Mouse (Mus musculus): ENCODE data around the gene Gm4969.

The Gm4969 gene

GRCm38 (mm10) chr7:19094471-19094825, 23.7 kb downstream of the Gm4969 start, which contains the start of gene Six5:
Gene Six5 (plus strand): TSS chr7:19094594.
- no peak for DNase-seq (ENCODE audit: extremely low read depth, low read depth, low spot score)

- DNase-seq (ENCODE audit: extremely low read depth, low read depth, low spot score): no peak
Observed at GRCm38 (mm10) chr7:19093537-19094385, 24.4 kb downstream of the Gm4969 start.

GRCm38 (mm10) chr7:19093174-19093521, 25.0 kb downstream of the Gm4969 start:
- DNase-seq (ENCODE audit: extremely low read depth, low read depth, low spot score): no peak

GRCm38 (mm10) chr7:19092381-19093173, 25.6 kb downstream of the Gm4969 start:
- no peak for DNase-seq (ENCODE audit: extremely low read depth, low read depth, low spot score)

GRCm38 (mm10) chr7:19091913-19092312, 26.3 kb downstream of the Gm4969 start:
- DNase-seq (ENCODE audit: extremely low read depth, low read depth, low spot score): no peak

GRCm38 (mm10) chr7:19088813-19089212, 29.4 kb downstream of the Gm4969 start:
- no peak for DNase-seq (ENCODE audit: extremely low read depth, low read depth, low spot score)

- DNase-seq (ENCODE audit: extremely low read depth, low read depth, low spot score): no peak
Observed at GRCm38 (mm10) chr7:19086760-19087159, 31.4 kb downstream of the Gm4969 start.

- no peak for DNase-seq (ENCODE audit: extremely low read depth, low read depth, low spot score)
Observed at GRCm38 (mm10) chr7:19086042-19086441, 32.1 kb downstream of the Gm4969 start.

- no peak for DNase-seq (ENCODE audit: extremely low read depth, low read depth, low spot score)
Observed at GRCm38 (mm10) chr7:19085495-19085894, 32.7 kb downstream of the Gm4969 start.

- no peak for DNase-seq (ENCODE audit: extremely low read depth, low read depth, low spot score)
Observed at GRCm38 (mm10) chr7:19084921-19085473, 33.2 kb downstream of the Gm4969 start.

GRCm38 (mm10) chr7:19084277-19084771, 33.8 kb downstream of the Gm4969 start:
- no peak for DNase-seq (ENCODE audit: extremely low read depth, low read depth, low spot score)

GRCm38 (mm10) chr7:19083701-19084100, 34.5 kb downstream of the Gm4969 start, which contains the start of gene Dmpk:
Gene Dmpk (plus strand): TSS chr7:19083849.
- DNase-seq (ENCODE audit: extremely low read depth, low read depth, low spot score): no peak

- DNase-seq (ENCODE audit: extremely low read depth, low read depth, low spot score): no peak
Observed at GRCm38 (mm10) chr7:19083096-19083495, 35.1 kb downstream of the Gm4969 start.

- no peak for DNase-seq (ENCODE audit: extremely low read depth, low read depth, low spot score)
Observed at GRCm38 (mm10) chr7:19082171-19082570, 36.0 kb downstream of the Gm4969 start.

GRCm38 (mm10) chr7:19080451-19080950, 37.7 kb downstream of the Gm4969 start:
- DNase-seq (ENCODE audit: extremely low read depth, low read depth, low spot score): no peak

GRCm38 (mm10) chr7:19078732-19079131, 39.4 kb downstream of the Gm4969 start:
- DNase-seq (ENCODE audit: extremely low read depth, low read depth, low spot score): no peak

GRCm38 (mm10) chr7:19077761-19078160, 40.4 kb downstream of the Gm4969 start:
- DNase-seq (ENCODE audit: extremely low read depth, low read depth, low spot score): no peak

- no peak for DNase-seq (ENCODE audit: extremely low read depth, low read depth, low spot score)
Observed at GRCm38 (mm10) chr7:19076586-19076991, 41.6 kb downstream of the Gm4969 start.

- no peak for DNase-seq (ENCODE audit: extremely low read depth, low read depth, low spot score)
Observed at GRCm38 (mm10) chr7:19075723-19076585, 42.2 kb downstream of the Gm4969 start, which contains the start of gene Dmwd. Gene Dmwd (plus strand): TSS chr7:19076227.

- no peak for DNase-seq (ENCODE audit: extremely low read depth, low read depth, low spot score)
Observed at GRCm38 (mm10) chr7:19075231-19075630, 42.9 kb downstream of the Gm4969 start.
